Mouse (Mus musculus) cerebellum, adult 18-20 months (tissue): ENCODE measurements around the gene Vangl2.
A peak's percentile ranks its signal among the peaks of the same experiment; 100 is the strongest.

Experiments used
- DNase-seq, 2 experiments: peaks; one replicate each; pipeline ENCODE4 v3.0.0; 2021

The Vangl2 gene

DNA sequence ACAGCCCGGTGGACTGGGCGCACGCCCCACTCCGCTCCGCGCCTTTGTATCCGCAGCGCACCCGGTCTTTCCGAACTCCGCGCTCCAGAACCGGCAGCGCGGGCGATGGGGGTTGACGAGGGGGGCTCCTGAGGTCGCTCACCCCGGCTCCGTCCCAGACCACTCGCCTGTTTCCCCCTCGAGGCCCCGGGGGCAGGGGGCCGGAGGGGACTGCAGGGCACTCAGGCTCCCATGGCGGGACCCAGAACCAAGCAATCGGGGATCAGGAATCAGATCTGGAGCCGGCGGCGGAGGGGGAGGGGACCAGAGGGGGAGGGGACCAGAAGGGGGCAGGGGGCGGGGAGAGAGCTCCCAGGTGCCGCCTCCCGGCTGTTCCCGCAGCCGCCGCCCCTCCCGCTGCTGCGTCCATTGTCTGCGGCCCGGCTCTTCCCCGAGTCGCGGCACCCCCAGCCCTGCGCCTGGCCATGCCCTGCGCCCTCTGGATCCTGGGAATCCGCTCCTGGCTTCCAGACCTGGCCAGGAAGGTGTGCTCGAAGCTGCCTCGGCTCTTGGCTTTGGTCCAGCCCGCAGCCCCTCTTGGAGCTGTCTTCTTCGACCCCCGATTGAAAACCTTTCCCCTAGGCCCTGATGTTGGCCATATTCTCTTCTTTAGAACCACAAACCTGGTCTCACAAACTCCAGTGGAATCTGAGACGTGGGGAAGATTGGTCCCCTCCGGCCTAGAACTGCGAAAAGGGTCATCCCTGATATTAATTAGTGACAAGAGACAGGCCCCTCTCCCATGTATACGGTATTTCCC is 1.0 kb downstream of the Vangl2 start:
- peak; percentile 87 to 97 for DNase-seq

DNA sequence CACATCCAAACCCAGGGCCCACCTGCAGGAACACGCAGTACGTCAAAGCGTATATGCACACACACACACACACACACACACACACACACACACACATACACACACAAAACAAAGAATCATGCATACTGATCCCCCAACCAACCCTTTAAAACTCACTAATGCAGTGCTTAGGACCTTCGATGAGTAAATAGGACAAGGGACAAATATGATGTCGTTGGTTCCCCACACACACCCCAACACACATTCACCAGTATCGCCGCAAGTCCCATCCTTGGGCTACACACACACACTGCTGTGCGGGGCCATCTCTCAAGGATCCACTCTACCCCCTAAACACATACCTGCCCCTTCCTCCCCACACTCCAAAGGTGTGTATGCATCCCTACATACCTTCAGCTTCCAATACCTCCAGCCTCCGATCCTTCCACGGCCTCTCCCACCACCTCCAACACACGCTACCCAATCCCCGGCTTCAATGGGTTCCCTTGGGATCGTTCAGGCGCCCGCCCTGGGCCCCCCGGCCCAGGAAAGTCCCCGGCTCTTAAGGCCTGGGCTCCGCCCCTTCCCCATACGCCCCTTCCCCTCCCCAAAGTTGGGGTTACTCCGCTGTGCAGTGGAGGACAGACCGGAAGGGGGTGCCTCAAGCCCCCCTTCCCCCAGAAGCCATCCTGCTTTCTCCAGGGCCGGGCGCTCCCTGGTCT is 1.9 kb downstream of the Vangl2 start:
- peak; percentile 20 to 43 for DNase-seq

GRCm38 (mm10) chr1:172025201-172025904 is 2.9 kb downstream of the Vangl2 start:
- peak in 1 of 2 experiments; percentile 23 for DNase-seq

DNA sequence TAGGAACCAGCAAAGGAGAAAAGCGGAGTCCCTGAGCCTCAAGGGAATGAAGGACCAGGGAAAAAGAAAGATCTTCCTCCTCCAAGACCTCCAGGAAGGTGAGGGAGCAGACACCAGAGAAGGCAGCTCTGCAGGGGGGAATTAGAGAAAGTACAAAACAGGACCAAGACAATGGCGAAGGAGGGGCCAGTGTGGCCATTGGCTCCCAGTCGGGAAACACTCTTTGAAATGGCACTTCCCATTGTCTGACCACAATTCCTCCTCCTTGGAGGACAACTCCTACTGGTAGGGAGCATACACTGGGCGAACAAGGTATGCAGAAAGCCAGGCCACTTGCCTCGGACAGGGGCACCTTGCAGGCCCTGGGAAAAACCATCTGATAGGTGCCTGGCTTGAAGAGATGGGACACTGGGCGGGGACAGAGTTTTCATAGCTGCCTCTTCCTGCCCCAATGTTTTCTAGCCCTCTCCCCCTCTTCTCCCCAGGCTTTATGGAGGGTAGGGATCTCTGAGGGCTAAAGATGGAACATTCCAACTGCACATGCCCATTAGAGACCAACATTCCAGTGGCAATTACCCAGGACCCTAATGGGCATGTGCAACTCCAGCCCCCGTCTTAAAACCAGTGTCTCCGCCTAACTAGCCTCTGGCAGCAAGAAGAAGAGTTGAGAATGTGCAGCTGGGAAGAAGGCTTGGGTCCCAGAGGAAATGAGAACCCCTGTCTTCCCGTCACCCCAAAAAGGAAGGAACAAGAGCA is 3.9 kb downstream of the Vangl2 start:
- no peak for DNase-seq

DNA sequence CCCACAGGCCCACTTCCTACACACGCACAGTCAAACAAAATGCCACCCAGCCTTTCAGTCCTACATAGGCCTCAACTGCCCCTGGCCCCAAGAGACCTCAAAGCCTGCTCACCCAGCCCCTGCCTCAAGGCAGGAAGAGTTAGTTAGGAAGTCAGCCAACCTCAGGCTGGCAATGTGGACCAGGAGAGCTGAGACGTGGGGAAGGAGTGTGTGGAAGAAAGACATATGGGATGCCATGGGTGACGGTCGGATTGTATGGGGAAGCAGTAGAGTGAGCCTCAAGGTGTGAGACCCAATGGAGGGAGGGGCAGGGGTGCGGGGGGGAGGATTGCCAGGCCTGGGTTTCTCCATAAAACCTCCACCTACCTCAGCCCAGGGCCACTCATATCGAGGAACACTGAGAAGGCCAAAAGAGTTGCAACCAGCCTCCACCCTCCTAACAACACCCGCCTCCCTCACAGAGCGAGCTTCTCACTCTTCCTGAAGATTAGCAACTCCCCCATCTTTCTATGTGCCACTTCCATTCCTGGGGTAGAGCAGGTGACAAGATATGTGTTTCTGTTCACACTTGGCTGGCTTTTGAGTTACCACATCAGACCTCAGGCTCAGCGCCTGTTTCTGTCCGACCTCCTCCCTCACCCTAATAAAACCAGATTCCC is 8.3 kb downstream of the Vangl2 start:
- DNase-seq: no peak

GRCm38 (mm10) chr1:172019339-172019738 is 8.9 kb downstream of the Vangl2 start:
- DNase-seq: no peak

DNA sequence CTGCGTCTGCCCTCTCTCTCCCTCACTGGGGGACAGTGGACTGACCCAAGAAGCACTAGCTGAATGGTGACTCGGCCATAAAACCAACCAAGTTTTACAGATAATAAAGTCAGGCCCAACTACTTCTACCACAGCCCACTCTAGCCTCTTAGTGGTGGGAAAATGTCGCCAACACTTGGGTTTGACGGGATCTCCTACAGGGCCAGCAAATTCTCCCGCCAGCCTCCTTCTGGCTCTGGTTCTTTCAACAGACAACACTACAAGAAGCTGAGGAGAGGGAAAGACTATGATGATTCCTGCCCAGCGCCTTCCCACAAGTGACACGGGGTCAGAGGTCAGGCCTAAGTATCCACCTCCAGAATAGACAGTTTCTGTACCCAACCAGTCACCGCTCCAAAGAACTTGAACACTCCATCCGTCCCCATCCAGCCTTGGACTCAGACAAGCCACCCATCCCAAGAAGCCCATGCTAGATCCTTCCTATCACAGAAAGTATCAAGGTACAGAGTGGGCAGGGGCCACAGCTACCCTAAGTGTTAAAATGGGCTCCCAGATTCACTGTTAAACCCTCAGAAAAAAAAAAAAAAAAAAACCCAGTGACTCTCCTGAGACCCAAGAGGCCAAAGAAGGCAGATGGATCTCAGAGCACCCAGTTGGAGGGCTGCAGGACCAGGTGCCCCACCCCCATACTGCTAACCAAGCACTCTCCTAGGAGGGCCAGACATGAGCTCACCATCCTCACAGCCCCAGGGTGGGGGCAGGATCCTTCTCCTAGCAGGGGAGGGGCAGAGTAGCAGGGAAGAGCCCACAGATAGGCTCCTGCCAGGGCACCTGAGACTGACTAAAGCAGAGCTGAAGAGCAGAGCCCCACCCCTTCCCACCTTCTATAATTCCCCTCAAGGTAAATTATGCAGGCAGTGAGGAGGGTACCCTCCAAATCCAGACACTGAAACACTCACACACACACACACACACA is 9.6 kb downstream of the Vangl2 start:
- no peak for DNase-seq

- DNase-seq: no peak
Measured at GRCm38 (mm10) chr1:172017517-172018070, 10.7 kb downstream of the Vangl2 start.

- DNase-seq: no peak
Measured at GRCm38 (mm10) chr1:172016660-172017516, 11.4 kb downstream of the Vangl2 start.

DNA sequence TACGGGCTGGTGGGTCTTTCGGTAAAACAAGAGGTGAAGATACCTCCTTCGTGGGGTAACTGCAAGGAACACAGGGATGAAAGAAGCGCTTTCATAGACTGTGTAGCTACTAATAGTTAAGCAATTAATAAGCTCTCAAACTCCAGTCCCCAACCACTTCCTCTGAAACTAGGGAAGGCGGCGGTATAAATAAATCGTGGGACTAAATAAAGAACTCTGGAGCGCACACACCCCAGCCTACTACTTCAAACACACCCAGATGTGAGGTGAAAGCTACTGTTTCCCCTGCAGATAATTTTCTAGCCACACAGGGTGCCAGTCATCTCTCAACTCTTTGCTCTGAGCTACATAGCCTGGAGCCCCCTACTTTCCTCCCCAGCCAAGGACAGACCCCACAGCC is 12.2 kb downstream of the Vangl2 start:
- no peak for DNase-seq

GRCm38 (mm10) chr1:172015312-172015939 is 12.8 kb downstream of the Vangl2 start:
- no peak for DNase-seq

DNA sequence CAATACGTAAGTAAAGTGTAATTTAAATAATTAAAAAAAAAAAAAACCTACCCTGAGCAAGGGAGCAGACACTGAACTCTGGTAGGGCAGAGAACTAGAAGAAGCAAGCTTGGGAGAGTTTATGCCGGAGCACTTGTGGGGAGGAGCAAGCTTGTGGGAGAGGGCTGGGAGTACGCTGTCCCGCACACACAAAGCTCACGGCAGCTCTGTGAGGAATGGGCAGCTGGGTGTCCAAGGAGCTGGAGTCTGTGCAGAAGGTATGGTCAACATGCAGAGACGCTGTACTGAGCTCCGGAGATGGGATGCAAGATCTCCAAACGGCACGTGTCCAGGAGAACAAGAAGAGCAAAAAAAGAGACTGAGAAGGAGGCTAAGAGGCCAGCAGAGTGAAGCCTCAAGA is 13.5 kb downstream of the Vangl2 start:
- no peak for DNase-seq

DNA sequence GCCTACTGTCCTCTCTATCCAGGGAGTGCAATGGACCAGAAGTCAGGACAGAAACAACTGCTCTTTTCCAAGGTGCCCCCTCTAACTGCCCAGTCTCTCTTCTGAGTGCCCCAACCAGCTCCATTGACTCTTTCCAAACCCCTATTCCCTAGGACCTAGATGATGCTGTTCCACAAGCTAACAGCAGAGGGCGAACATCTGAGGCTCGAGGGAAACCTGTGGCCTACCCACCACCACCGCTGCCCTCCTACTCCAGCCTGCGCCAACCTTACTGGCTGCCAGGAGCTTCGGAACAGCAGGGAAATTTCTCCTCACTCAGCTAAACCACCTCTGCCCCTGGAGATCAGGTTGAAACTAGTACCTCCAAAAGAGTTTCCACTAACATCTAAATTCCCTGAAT is 16.2 kb downstream of the Vangl2 start:
- DNase-seq: peak; percentile 75 to 78

- DNase-seq: no peak
Measured at GRCm38 (mm10) chr1:172010042-172010824, 18.0 kb downstream of the Vangl2 start.

DNA sequence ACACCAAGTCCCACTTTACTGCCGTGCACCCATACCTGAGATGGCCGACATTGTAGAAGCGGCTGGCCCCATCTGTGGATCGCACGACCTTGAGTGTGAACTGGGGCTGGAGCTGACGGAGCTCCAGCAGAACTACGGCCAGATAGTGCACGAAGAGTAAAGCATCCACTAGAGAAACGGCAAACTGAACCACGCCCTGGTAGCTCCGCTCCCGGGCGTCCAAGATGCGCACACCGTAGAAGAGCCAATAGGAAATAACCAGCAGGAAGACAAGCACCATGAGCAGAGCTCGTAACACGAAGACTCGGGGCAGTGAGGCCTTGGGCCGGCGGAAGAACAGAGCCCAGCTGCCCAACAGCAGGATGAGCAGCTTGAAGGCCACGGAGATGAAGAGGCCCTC is 18.8 kb downstream of the Vangl2 start:
- no peak for DNase-seq

DNA sequence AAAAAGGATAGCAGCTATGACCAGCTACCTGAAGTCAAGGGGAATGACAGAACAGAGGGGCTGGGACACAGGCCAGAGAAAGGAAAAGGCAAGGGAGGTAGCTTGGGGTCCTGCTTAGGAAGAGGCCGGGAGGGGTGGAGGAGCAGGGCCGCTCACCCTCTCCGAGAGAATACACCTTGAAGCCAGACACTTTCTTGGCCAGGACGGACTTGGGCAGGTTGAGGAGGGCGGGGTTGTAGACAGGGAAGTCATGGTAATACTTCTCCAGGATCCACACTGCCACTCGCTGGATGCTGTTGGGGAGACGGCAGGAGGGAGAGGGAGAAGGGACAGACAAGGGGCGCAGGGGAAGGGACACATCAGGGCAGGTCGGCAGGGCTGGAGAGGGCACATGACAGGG is 19.9 kb downstream of the Vangl2 start:
- no peak for DNase-seq

DNA sequence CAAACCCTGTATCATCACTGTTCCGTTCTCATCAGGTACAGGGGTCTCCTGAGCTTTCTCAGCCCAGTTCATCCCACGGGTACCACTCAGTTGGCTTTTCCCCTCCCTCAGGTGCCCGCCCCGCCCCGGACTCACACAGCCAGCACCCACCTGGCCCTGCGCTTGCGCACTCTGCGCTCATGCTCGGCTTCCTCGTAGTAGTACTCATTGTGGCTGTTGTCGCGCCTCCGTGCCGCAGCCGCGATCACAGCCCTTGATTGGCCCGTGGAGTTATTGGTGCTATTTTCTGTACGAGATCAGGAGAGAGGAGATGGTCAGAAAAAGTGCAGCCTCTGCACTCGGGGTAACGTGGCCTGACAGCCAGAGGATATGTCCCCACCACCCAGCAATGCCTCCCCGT is 20.5 kb downstream of the Vangl2 start:
- no peak for DNase-seq

GRCm38 (mm10) chr1:172001665-172002064 is 26.6 kb downstream of the Vangl2 start:
- no peak for DNase-seq
